Mouse (Mus musculus): ENCODE data around the gene Fam72a.
A peak's percentile ranks its signal among the peaks of the same experiment; 100 is the strongest.

- TF ChIP-seq CTCF (IDR thresholded peaks at IDR 0.05) (no peak), EP300 (IDR thresholded peaks at IDR 0.05) (peak; percentile 52)
Measured at GRCm38 (mm10) chr1:131527281-131528080, at the start of gene Fam72a, which contains the start of gene Srgap2.

Data from lung, postnatal 0 days (tissue).